Mouse (Mus musculus) adrenal gland, postnatal 10 days (tissue): ENCODE measurements around the gene Ercc1. TPM values are rescaled to one million over a fixed set of nuclear protein-coding genes. Genes with fewer than 3 reads are reported as not detected.
A peak's percentile ranks its signal among the peaks of the same experiment; 100 is the strongest.

Experiments used
- DNase-seq: peaks from one replicate; pipeline ENCODE4 v3.0.0; 2021; ENCODE audit warnings: mixed read lengths
- total RNA-seq, 2 experiments: library from RNA; stranded (reverse); gene quantifications; 2 replicates each; pipeline ENCODE4 v1.2.3; 2021

The Ercc1 gene
- total RNA-seq, 2 experiments from 2014 or later: 37.1 to 41.3 TPM

DNA sequence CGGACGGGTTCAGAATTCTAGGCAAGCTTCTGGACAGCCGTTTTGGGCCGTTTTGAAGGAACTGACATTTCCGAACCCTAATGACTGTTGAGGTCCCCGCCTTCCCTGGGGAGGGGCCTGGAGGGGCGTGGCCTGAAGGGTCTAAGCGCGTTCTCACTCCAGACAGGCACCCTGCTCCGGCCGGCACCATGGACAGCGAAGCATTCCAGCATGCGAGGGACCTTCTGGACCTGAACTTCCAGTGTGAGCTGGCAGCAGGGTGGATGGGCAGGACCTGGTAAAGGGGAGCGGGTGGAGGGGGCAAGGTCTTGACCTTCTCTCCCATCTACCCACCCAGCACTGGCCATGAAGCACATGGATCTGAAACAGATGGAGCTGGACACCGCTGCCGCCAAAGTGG, 23.8 kb downstream of the Ercc1 start:
- peak; percentile 79 for DNase-seq

DNA sequence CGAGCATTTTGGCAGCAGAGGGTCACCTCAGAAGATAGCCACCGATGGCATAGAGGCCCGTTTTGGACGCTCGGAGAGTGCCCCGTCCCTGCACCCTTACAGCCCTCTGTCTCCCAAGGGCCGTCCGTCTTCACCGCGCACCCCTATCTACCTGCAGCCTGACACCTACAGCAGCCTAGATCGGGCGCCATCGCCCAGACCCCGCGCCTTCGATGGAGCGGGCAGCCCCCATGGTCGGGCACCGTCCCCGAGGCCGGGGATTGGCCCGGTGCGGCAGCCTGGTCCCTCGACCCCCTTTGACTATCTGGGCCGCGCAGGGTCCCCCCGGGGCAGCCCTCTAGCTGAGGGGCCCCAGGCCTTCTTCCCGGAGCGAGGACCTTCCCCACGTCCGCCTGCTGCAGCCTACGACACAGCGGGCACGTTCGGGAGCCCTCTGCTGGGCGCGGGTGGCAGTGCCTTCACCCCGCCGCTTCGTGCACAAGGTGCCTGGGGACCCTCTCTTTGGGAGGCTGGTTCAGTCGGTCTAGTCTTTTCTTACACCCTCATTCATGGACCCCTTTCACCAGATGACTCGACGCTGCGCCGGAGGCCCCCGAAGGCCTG, 25.3 kb downstream of the Ercc1 start:
- peak; percentile 81 for DNase-seq

DNA sequence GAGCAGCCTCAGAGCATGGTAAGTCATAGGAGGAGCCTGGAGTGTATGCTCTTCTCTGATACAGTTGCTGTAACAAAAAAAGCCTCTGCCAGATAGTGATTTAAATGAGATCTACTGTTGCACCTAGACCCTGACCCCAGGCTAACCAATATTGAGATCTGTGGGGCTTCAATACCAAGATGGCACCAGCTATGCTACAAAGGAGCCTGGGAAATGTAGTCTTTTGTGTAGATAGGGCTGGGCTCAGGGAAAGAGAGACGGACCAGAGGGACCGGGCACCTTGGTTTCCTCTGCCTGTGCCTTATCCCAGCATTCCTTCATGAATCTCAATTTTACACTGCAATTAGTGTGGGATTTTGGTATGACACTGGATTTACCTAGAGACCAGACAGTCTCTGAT, 28.8 kb downstream of the Ercc1 start:
- no peak for DNase-seq

DNA sequence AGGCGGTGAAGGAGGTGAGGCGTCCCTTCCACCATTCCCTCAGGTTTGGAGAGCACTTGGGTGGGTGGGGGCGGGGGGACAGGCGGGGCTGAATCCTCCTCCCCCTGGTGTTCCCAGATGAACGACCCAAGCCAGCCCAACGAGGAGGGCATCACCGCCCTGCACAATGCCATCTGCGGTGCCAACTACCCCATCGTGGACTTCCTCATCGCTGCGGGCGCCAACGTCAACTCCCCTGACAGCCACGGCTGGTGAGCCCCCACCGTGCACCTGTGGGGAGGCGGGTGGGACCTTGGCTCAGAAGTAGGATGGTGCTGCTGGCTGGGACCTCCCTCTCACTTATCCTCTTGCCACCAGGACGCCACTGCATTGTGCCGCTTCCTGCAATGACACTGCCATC, 30.8 kb downstream of the Ercc1 start:
- DNase-seq: no peak

DNA sequence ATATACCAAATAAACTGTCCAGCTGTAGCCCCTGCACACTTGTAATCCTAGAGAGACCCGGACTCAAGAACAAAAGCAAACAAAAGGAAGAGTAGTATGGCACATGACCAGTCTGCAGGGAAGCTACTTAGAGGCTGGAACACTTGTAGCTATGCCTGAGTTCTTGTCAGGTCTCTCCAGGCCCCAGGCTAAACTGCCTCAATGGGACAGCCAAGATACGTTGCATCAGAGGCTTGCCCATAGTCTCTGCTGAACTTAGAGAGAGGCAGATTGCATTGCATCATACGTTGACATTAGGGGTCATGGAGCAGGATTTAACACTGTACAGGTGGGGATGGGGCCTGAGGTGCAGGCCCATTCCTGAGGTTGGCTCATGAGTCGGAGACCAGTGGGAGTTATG, 31.4 kb downstream of the Ercc1 start:
- DNase-seq: no peak

DNA sequence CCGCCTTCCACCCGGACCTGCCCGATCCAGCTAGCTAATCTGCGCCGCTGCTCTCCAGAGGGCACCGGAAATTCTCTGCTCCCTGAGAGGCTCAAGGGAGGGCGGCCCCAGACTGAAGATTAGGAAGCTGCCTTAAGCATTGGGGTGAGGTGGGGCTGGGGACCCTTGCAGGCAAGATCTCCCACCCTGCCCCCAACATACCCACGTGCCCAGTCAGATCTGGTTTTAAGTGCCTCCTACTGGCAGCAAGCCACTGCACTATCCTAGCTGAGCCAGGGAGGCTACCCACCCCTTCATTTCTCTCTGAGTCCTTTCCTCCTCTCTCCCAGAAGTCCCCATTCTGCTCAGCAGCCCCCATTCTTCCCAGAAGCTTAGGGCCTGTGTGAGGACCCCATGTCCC, 33.5 kb downstream of the Ercc1 start:
- DNase-seq: no peak

DNA sequence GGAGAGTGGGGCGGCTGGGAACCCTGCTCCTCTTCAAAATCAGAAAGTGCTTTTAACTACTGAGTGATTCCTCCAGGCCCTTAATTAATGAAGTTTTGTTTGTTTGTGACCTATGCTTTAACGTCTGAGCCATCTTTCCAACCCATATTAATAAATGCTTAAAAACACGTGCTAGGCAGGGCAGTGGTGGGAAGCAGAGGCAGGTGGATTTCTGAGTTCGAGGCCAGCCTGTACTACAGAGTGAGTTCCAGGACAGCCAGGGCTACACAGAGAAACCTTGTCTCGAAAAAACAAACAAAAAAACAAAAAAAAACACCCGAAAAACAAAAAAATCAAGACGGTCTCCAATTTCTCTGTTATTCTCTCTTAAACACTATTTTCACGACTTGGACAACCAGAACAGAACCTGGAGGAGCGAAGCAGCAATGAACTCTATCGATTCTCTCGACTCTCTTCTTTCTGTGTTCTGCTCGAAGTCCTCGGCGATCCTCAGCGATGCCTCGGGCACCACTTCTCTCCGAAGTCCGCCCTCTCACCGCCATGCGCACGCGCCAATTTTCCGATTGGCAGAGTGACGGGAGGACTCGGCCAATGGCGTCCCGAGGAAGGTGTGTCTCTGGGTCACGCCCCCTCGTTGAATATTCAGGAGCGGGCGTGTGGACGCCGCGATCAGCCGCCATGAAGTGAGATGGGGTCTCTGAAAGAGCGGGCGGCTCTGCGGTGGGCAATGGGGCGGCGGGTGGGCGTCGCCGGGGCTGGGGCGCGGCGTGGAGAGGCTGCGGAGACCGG, 37.0 kb downstream of the Ercc1 start, which contains the start of gene Ercc2:
Gene Ercc2, plus strand, starts transcription at position 634 of the 789 bp plus-strand sequence.
- peak; percentile 99 for DNase-seq

DNA sequence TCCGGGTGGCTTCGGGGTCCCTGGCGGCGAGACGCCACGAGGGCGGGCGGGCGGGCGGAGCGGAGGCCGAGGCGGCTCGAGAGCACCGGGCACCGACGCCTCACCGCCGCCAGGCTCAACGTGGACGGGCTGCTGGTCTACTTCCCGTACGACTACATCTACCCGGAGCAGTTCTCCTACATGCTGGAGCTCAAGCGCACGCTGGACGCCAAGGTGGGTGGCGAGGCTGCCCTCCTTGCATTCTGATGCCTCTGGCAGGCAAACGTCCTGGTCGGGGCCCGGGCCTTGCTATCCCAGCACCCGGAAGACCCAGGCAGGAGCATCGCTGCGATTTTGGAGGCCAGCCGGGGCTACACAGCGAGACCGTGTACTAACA, 37.6 kb downstream of the Ercc1 start:
- peak; percentile 55 for DNase-seq

DNA sequence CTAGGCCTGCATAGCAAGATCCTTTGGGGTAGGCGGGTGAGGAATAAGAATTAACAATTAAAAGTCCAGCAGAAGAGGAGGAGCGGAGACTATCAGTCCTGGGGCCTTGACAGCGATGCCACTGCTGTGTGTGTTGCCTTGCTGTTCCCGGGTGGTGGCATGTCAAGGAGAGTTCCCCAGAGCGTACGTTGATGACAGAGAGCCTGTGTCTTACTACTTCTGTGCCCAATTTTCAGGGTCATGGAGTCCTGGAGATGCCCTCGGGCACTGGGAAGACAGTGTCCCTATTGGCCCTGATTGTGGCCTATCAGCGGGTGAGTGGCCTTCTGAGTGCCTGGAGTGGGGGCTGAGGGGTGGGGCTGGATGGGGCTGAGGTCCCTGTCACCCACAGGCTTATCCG, 39.1 kb downstream of the Ercc1 start:
- DNase-seq: peak; percentile 29

DNA sequence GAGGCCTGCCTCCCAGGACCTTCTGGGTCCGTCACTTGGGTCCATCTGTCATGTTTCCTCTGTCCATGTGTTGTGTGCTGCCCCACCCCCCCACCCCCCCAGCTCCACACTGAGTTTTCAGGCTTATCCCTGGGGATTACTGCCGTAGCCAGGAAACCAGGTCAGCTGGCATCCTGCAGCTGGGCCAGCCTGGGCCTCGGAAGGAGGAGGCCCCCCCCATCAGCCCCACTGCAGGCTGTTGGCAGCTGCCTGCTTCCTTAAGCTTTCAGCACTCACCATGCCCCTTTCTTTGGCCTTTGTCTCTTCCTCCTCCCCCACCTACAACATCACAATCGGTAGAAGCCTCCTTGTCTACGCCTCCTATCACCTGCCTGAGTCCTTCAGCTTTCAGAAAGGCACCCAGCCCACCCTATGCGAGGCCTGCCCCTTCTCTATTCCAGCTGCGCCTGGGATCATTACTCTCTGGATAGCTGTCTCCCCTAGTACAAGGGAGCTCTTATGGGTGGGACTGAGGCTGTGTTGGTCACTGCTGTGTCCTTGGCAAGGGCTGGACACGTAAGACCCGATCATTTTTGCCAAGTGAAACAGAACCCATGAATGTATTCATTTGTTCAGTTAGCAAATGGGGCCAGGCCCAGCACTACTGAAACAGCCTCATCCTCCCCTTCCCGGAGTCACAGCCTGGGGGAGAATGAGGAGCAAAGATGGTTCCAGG, 44.3 kb downstream of the Ercc1 start:
- no peak for DNase-seq

DNA sequence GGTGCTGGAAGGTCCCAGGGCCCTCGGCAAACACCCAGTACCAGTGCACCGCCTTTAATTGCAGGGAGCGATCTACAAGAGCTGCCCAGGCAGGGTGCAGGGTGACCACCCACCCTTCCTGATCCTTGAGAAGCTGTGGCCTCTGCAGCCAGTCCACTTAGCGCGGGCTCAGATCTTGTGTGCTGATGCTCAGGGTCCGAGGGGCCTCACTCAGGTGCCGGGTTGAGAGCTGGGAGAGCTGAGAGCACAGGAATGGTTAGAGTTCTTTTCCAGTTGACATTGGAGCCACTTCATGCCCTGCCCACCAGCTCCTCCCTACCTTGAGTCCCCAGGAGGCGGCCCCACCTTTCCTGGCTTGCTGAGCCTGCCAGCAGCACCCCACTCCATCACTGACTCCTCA, 49.9 kb downstream of the Ercc1 start:
- no peak for DNase-seq

DNA sequence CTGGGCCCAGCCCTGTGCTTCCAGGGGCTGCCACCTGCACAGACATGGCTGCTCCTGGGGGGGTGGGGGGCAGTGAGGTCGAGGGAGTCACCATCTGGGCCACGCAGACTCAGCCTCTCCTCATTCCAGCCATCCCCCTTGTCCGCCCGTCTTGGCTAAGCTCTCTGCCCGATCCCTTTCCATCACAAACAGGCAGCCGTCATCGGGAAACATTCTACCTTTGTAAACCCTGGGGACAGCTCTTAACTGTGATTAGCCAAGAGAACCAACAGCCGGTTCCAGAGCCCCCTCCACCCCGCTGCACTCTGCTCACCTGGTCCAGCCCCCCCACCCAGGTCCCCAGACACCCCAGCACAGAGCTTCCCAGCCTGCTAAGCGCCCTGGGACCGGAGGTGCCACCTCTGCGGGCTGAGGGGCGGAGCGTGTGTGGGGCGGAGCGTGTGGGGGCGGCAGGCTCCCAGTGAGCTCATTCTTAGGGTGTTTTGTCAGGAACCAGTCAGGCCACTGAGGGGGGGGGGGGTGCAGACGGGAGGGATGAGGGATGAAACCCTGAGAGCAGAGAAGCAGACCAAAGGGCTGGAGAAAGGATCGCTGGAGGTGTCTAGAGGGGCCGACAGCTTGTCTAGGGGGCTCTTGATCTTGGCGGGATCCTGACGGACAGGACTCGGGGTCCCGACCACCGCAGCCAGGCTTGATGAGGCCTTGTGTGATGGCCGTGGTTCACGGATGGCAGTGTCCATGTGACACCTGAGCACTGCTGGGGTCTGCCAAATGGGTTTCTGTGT, 55.1 kb downstream of the Ercc1 start:
- peak; percentile 60 for DNase-seq

DNA sequence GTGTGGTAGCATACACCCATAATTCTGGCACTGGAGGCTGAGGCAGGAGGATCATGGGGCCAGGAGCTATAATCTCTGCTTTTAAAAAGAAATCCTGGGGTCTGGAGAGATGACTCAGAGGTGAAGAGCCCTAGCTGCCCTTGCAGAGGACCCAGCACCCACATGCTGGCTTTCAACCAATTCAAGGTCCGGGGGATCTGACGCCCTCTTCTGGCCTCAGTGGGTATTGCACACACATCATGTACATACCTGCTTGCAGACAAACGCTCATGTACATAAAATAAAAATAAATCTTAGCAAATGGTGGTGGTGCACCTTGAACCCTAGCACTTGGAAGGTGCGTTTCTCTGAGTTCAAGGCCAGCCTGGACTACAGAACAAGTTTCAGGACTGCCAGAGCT, 56.4 kb downstream of the Ercc1 start:
- DNase-seq: no peak

DNA sequence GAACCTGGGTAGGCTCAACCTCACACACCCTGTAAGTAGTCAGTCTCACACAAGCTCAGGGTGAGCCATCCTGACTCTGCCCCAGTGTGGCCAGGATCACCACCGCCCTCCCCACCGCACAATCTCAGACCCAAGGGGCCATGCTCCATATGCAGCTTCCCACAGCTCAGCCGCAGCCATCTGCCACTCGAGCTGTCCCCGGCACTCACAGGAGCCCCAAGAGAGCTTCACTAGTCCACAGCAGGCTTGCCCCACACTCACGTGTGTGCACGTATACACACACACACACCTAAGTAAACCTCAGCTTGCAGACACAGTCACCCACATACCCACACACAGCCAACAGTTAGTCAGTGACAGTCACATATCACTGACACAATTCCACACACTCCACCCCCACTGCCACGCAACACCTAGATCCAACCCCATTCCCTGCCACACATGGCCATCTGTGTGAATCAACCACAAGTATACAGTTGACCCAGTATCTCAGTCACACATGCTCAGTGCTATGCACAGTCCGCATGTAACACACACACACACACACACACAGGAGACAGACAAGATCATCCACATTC, 58.0 kb downstream of the Ercc1 start:
- no peak for DNase-seq

DNA sequence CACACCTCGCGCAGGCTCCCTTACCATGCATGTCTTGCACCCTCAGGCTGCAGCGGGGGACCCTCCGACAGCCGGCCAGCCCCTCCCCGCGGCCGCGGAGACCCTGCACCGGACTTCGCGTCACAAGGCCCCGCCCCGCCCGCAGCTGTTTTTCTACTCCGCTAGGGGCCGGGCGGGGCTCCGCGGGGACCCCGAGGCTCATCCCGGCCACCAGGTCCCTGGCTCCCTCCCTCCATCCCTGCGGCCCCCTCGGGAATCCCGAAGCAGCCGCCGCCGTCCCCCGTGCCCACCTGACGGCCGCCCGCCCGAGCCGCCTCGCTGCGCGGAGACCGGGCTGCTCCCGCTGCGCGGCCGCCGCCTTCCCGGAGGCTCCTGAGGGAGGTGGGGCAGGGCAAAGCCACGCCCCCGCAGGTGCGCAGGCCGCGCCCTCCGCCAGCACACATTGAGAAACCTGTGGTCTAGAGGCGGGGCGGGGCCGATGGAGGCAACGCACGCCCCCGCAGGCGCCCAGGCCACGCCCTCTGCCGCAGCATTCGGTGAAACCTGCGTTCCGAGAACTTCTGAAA, 59.2 kb downstream of the Ercc1 start, which contains the start of gene Klc3:
Gene Klc3, minus strand, starts transcription at position 374 of the 566 bp plus-strand sequence.
- DNase-seq: peak; percentile 51

DNA sequence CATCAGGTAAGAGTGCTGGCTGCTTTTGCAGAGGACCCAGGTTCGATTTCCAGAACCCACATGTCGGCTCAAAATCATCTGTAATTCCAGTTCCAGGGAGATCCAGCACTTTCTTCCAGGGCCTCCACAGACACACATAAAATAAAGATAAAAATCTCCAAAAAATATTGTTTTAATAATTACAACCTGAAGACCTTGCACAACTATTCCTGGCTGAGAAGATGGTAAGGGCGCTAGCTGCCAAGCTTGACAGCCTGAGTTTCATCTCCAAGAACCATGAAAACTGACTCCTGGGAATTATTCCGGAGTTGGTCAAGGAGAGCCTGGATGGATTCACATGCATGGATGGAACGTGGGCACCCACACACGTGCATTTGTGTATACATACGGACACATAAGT, 59.9 kb downstream of the Ercc1 start, which contains the start of gene Ckm:
Gene Ckm, plus strand, starts transcription at position 301 of the 400 bp plus-strand sequence.
- DNase-seq: no peak

DNA sequence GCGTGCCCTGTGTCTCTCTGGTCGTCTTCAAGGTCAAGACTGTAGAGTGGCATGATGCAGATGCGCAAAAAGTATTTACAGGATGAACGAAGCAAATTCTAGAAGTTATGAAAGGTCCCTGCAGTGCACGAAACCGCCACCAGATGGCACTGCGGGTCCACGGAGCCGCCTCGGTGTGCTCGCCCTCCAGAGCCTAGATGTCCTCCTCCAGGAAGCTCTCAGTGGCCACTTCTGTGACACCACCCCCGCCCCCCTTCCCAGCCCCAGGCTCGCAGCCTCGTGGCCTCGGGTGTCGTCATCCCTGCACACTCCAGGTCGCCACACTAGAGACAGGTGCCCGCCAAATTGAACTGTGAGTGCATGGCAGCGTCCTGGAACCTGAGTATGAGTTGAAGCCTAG, 60.8 kb downstream of the Ercc1 start:
- DNase-seq: peak; percentile 93
